Mouse (Mus musculus): Measurements from ENCODE around the gene Sh3tc1. TPM values are rescaled to one million over a fixed set of nuclear protein-coding genes. Genes with fewer than 3 reads are reported as not detected.

Sh3tc1 gene
- polyA plus RNA-seq, 1 experiment from 2014 or later: 2.3 TPM

DNA sequence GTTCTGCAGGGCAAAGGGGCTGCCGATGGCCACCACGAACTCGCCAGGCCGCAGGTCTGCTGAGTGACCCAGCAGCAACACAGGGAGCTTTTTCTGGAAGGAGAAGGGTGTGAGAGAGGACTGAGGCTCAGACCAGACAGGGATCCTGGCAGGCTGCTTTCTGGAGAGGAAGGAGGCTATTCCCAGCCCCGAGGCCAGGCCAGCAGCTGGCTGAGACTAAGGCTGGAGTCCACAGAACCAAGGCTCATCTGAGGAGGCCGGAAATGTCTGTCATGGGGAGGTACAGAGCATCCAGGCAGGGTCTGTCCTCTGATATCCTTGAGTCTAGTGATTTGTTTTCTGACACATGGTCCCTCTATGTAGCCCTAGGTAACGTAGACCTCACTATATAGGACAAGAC, 73.6 kb downstream of the Sh3tc1 start:
- peaks cover 21% of the 10 kb centered on the region for H3K4me1 ChIP-seq (ENCODE audit: control insufficient read depth, insufficient read depth, low read length)
- H3K9me3 ChIP-seq (ENCODE audit: control insufficient read depth, low read length): no peaks in the 10 kb centered on the region
- no peak overlapping the region for H3K4me3 ChIP-seq (ENCODE audit: low read depth, low read length)
- no peak overlapping the region for H3K27ac ChIP-seq (replicated peaks; ENCODE audit: low read depth, low read length)
- DNase-seq (ENCODE audit: low spot score) (no peak), ATAC-seq (ENCODE audit: insufficient number of reproducible peaks, low FRiP score, low TSS enrichment, low read depth) (no peak)
- WGBS: 91% methylated on average over 7 of the region's 7 CpGs
- H3K4me2 ChIP-seq (ENCODE audit: low read depth, severe bottlenecking): no peak overlapping the region
- H3K9ac ChIP-seq (ENCODE audit: low read length): no peak overlapping the region
- H3K27me3 ChIP-seq (ENCODE audit: control insufficient read depth, insufficient read depth, low read length): no peaks in the 10 kb centered on the region
- no peaks in the 10 kb centered on the region for H3K36me3 ChIP-seq (ENCODE audit: control insufficient read depth, insufficient read depth, low read length)

DNA sequence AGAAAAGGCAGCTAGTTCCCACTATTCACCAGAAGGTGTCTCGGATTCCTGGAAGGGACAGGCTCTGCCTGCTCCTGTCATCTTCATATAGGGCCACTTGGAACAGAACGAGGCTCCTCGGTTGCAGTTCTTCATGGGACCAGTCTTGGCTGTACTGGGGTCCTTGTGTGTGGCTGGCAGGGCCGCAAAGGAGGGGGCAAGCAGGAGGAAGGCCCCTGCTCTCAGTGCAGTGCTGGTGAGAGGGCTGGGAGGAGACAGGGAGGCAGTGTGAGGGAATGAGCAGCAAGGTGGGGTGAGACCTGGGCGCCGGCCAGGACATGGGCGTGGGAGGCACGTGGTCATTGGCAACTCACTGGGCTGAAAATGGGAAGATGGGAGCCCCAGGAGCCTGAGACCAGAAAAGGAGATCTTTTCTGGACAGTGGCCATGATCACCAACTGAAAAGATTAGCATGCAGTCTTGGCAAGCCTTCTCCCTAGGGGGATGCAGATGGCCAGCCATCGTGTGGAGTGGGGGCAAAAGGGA, 77.7 kb downstream of the Sh3tc1 start:
- no peak for DNase-seq (ENCODE audit: low spot score)
- H3K27ac ChIP-seq (replicated peaks; ENCODE audit: low read depth, low read length): no peak overlapping the region
- H3K4me2 ChIP-seq (ENCODE audit: low read depth, severe bottlenecking): no peak overlapping the region
- no peaks in the 10 kb centered on the region for H3K4me1 ChIP-seq (ENCODE audit: control insufficient read depth, insufficient read depth, low read length)
- H3K9ac ChIP-seq (ENCODE audit: low read length): no peak overlapping the region
- no peak for ATAC-seq (ENCODE audit: insufficient number of reproducible peaks, low FRiP score, low TSS enrichment, low read depth)
- H3K4me3 ChIP-seq (ENCODE audit: low read depth, low read length): no peak overlapping the region
- H3K9me3 ChIP-seq (ENCODE audit: control insufficient read depth, low read length): no peaks in the 10 kb centered on the region
- WGBS: 82% methylated on average over 9 of the region's 9 CpGs
- H3K27me3 ChIP-seq (ENCODE audit: control insufficient read depth, insufficient read depth, low read length): no peaks in the 10 kb centered on the region
- H3K36me3 ChIP-seq (ENCODE audit: control insufficient read depth, insufficient read depth, low read length): no peaks in the 10 kb centered on the region

DNA sequence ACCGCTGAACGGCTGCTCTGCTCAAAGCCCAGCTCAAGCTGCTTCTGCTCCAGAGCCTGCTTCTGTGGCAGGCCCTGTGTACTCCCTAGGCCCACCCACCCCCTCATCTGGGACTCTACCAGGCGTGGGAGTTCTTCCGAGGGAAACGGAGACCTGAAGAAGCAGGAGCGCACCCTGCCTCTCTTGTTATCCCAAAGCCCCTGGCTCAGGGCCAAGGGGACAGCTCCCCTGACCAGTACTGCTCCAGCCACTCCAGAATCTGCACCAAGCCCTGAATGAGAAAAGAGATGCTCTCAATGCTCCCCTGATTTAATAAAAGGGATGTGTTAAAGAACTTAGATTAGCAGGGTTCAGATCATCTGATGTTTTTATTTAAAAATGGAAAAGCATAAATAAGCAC, 78.6 kb downstream of the Sh3tc1 start:
- Histone ChIP-seq H3K9ac (ENCODE audit: low read length) (no peak overlapping the region), H3K4me3 (ENCODE audit: low read depth, low read length) (no peak overlapping the region), H3K4me2 (ENCODE audit: low read depth, severe bottlenecking) (no peak overlapping the region), H3K27me3 (ENCODE audit: control insufficient read depth, insufficient read depth, low read length) (no peaks in the 10 kb centered on the region), H3K27ac (replicated peaks; ENCODE audit: low read depth, low read length) (no peak overlapping the region), H3K36me3 (ENCODE audit: control insufficient read depth, insufficient read depth, low read length) (no peaks in the 10 kb centered on the region), H3K4me1 (ENCODE audit: control insufficient read depth, insufficient read depth, low read length) (no peaks in the 10 kb centered on the region), H3K9me3 (ENCODE audit: control insufficient read depth, low read length) (no peaks in the 10 kb centered on the region)
- ATAC-seq (ENCODE audit: insufficient number of reproducible peaks, low FRiP score, low TSS enrichment, low read depth) (no peak), DNase-seq (ENCODE audit: low spot score) (no peak)
- WGBS: 84% methylated on average over 6 of the region's 6 CpGs

DNA sequence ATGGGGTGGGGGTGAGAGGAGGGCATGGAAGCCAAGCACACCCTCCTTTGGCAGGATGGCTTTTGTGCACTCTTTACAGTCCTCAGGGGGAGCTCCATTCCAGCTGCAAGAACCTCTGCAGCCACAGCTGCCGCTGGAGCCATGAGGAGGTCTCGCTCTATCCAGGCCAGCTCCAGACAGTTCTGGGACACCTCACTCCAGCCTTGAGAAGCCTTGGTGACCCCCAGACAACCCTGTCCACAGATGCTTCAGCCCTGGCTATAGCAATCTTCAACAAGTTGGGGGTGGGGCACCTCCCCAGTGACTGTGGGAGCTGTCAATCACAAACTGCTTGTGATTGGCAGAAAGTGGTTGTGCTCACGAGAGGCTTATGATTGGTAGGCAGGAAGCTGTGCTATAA, 80.3 kb downstream of the Sh3tc1 start:
- Histone ChIP-seq H3K27ac (replicated peaks; ENCODE audit: low read depth, low read length) (no peak overlapping the region), H3K9ac (ENCODE audit: low read length) (no peak overlapping the region), H3K4me1 (ENCODE audit: control insufficient read depth, insufficient read depth, low read length) (no peaks in the 10 kb centered on the region), H3K27me3 (ENCODE audit: control insufficient read depth, insufficient read depth, low read length) (no peaks in the 10 kb centered on the region), H3K36me3 (ENCODE audit: control insufficient read depth, insufficient read depth, low read length) (no peaks in the 10 kb centered on the region), H3K9me3 (ENCODE audit: control insufficient read depth, low read length) (no peaks in the 10 kb centered on the region), H3K4me2 (ENCODE audit: low read depth, severe bottlenecking) (no peak overlapping the region), H3K4me3 (ENCODE audit: low read depth, low read length) (no peak overlapping the region)
- no peak for ATAC-seq (ENCODE audit: insufficient number of reproducible peaks, low FRiP score, low TSS enrichment, low read depth)
- WGBS: 62% methylated on average over 3 of the region's 3 CpGs
- DNase-seq (ENCODE audit: low spot score): no peak

DNA sequence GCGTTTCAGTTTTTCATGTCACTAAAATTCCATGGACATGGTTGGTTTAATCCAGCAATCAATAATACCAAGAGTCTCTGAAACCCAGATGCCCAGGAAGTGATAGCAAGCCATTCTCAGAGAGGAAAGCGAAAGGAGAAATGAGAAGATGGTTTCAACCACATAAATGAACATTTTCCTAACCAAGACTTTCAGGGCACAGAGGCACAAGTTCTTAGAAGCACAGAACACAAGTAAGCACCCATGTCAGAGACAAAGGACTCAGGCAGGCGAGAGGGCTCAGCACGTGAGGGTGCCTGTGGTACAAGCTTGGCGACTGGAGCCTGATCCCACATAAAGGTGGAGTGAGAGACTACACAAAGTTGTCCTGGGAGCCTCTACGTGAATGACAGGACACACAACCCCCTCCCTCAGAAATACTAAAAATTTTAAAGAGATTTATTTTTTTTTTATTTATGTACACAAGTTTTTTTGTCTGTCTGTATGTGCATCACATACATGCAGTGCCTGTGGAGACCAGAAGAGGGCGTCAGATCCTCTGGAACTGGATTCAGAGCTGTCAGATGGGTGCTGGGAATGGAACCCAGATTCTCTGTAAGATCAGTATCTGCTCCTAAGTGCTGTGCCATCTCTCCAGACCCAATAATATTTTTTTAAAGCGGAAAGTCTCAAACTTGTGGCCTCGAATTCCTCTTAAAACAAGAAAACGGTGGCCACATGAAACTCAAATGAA, 83.9 kb downstream of the Sh3tc1 start:
- no peak overlapping the region for H3K4me3 ChIP-seq (ENCODE audit: low read depth, low read length)
- H3K4me1 ChIP-seq (ENCODE audit: control insufficient read depth, insufficient read depth, low read length): no peaks in the 10 kb centered on the region
- DNase-seq (ENCODE audit: low spot score): no peak
- no peaks in the 10 kb centered on the region for H3K36me3 ChIP-seq (ENCODE audit: control insufficient read depth, insufficient read depth, low read length)
- no peaks in the 10 kb centered on the region for H3K27me3 ChIP-seq (ENCODE audit: control insufficient read depth, insufficient read depth, low read length)
- ATAC-seq (ENCODE audit: insufficient number of reproducible peaks, low FRiP score, low TSS enrichment, low read depth): no peak
- no peak overlapping the region for H3K4me2 ChIP-seq (ENCODE audit: low read depth, severe bottlenecking)
- no peak overlapping the region for H3K9ac ChIP-seq (ENCODE audit: low read length)
- H3K9me3 ChIP-seq (ENCODE audit: control insufficient read depth, low read length): no peaks in the 10 kb centered on the region
- no peak overlapping the region for H3K27ac ChIP-seq (replicated peaks; ENCODE audit: low read depth, low read length)
- WGBS: 87% methylated on average over 10 of the region's 10 CpGs

DNA sequence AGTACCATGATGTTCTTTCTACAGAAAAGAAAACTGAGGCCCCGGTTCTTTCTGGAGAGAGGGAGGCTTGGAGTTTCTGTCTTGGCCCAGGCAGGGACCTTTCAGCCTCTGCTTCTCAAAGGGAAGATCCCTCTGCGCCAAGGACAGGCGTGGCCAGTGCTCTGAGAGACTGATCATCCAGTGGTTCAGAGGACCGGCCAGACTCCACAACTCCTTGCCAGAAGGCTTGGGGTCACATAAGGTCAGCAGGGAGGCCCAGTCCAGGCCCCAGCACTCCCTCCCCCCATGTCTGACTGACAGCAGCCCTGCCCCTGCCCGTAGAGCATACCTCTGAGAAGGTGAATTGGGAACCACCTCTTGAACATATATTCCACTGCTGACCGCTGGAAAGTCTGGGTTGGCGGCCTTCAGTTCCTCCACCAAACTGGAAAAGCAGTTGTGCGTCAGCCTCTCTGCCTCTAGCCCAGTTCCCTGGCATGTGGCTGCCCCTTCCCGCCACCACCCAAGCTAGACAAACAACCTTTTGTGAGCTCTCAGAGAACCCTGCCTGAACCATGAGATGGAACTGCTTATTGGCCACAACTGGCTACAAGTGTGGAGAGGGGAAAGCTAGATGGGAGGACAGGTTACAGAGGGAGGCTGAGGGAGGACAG, 85.9 kb downstream of the Sh3tc1 start:
- Histone ChIP-seq H3K36me3 (ENCODE audit: control insufficient read depth, insufficient read depth, low read length) (no peaks in the 10 kb centered on the region), H3K4me2 (ENCODE audit: low read depth, severe bottlenecking) (no peak overlapping the region), H3K27ac (replicated peaks; ENCODE audit: low read depth, low read length) (no peak overlapping the region), H3K4me3 (ENCODE audit: low read depth, low read length) (no peak overlapping the region), H3K4me1 (ENCODE audit: control insufficient read depth, insufficient read depth, low read length) (no peaks in the 10 kb centered on the region), H3K9ac (ENCODE audit: low read length) (no peak overlapping the region), H3K27me3 (ENCODE audit: control insufficient read depth, insufficient read depth, low read length) (no peaks in the 10 kb centered on the region), H3K9me3 (ENCODE audit: control insufficient read depth, low read length) (no peaks in the 10 kb centered on the region)
- no peak for ATAC-seq (ENCODE audit: insufficient number of reproducible peaks, low FRiP score, low TSS enrichment, low read depth)
- DNase-seq (ENCODE audit: low spot score): no peak
- WGBS: 69% methylated on average over 9 of the region's 9 CpGs

DNA sequence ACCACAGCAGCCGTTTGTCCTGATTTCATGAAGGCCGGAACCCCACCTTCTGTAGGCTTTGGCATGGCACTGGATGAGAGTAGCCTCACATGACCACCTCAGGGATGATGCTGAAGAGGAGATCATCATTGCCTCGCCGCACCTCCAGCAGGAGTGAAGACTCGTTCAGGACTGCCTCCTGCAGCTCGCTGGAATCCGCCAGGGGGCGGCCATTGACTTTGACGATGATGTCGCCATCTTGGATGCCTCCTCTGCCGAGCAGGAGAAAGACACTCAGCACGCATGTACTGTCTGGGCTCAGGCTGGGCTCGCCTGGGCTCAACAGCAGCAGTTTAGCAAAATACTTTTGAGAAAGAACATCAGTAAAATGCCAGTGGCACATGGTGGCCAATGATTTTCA, 86.9 kb downstream of the Sh3tc1 start:
- DNase-seq (ENCODE audit: low spot score): no peak
- H3K36me3 ChIP-seq (ENCODE audit: control insufficient read depth, insufficient read depth, low read length): no peaks in the 10 kb centered on the region
- no peaks in the 10 kb centered on the region for H3K4me1 ChIP-seq (ENCODE audit: control insufficient read depth, insufficient read depth, low read length)
- H3K27me3 ChIP-seq (ENCODE audit: control insufficient read depth, insufficient read depth, low read length): no peaks in the 10 kb centered on the region
- H3K4me2 ChIP-seq (ENCODE audit: low read depth, severe bottlenecking): no peak overlapping the region
- ATAC-seq (ENCODE audit: insufficient number of reproducible peaks, low FRiP score, low TSS enrichment, low read depth): no peak
- WGBS: 84% methylated on average over 13 of the region's 13 CpGs
- H3K4me3 ChIP-seq (ENCODE audit: low read depth, low read length): no peak overlapping the region
- H3K27ac ChIP-seq (replicated peaks; ENCODE audit: low read depth, low read length): no peak overlapping the region
- H3K9me3 ChIP-seq (ENCODE audit: control insufficient read depth, low read length): no peaks in the 10 kb centered on the region
- H3K9ac ChIP-seq (ENCODE audit: low read length): no peak overlapping the region

DNA sequence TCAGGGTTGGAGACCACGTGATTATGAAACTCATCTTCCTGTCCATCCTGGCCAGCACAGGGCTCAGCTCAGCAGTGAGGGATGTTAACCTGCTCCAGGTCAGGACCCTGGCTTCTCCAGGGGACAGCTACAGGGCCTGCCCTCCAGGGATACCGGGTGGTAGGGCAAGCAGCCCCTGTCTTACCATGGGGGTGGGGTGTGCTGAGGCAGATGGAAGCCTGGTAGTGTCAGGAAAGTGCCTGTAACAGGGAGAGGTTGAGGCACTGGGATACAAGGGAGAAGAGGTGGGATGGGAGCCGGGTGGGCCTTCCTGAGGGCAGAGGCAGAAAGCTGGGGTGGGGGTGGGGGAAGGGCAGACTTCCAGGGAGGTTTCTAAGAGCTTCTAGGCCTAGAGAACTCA, 87.5 kb downstream of the Sh3tc1 start:
- no peak overlapping the region for H3K27ac ChIP-seq (replicated peaks; ENCODE audit: low read depth, low read length)
- H3K4me1 ChIP-seq (ENCODE audit: control insufficient read depth, insufficient read depth, low read length): no peaks in the 10 kb centered on the region
- WGBS: 82% methylated on average over 3 of the region's 3 CpGs
- ATAC-seq (ENCODE audit: insufficient number of reproducible peaks, low FRiP score, low TSS enrichment, low read depth): no peak
- H3K4me2 ChIP-seq (ENCODE audit: low read depth, severe bottlenecking): no peak overlapping the region
- H3K9ac ChIP-seq (ENCODE audit: low read length): no peak overlapping the region
- no peaks in the 10 kb centered on the region for H3K9me3 ChIP-seq (ENCODE audit: control insufficient read depth, low read length)
- no peak for DNase-seq (ENCODE audit: low spot score)
- H3K36me3 ChIP-seq (ENCODE audit: control insufficient read depth, insufficient read depth, low read length): no peaks in the 10 kb centered on the region
- H3K27me3 ChIP-seq (ENCODE audit: control insufficient read depth, insufficient read depth, low read length): no peaks in the 10 kb centered on the region
- no peak overlapping the region for H3K4me3 ChIP-seq (ENCODE audit: low read depth, low read length)
